Mouse (Mus musculus) midbrain, embryonic 14.5 days (tissue): ENCODE results near the gene Tifa. TPM values are rescaled to one million over a fixed set of nuclear protein-coding genes. Genes with fewer than 3 reads are reported as not detected.

Experiments used
- ATAC-seq: fragments of 200-750 bp; cut with Nextera tagmentation; 2 replicates; pipeline ENCODE4 v1.8.0; 2017; ENCODE audit warnings: moderate number of reproducible peaks, moderate library complexity; ENCODE audit not compliant: low FRiP score, low TSS enrichment
- DNase-seq: peaks from one replicate; pipeline ENCODE4 v3.0.0-alpha.2; 2015
- H3K27ac ChIP-seq: fragments of 300-500 bp; sonication (generic); replicated peaks from 2 replicates; pipeline ENCODE4 v1.5.1; 2014; ENCODE audit warnings: mild to moderate bottlenecking, low read depth, low read length, moderate library complexity
- H3K27me3 ChIP-seq: fragments of 300-500 bp; sonication (generic); 2 replicates; pipeline ENCODE4 v1.6.1; 2014; ENCODE audit warnings: low read length, control low read depth, mixed read lengths; ENCODE audit not compliant: control insufficient read depth, insufficient read depth
- H3K36me3 ChIP-seq: fragments of 300-500 bp; sonication (generic); 2 replicates; pipeline ENCODE4 v1.6.1; 2014; ENCODE audit warnings: low read length, control low read depth; ENCODE audit not compliant: control insufficient read depth, insufficient read depth
- H3K4me1 ChIP-seq: fragments of 300-500 bp; sonication (generic); 2 replicates; pipeline ENCODE4 v1.6.1; 2014; ENCODE audit warnings: mild to moderate bottlenecking, antibody characterized with exemption, low read length, control low read depth; ENCODE audit not compliant: control insufficient read depth, insufficient read depth
- H3K4me2 ChIP-seq: fragments of 300-500 bp; sonication (generic); 2 replicates; pipeline ENCODE4 v1.6.1; 2014; ENCODE audit warnings: mild to moderate bottlenecking, low read length, moderate library complexity
- H3K4me3 ChIP-seq: fragments of 300-500 bp; sonication (generic); replicated peaks from 2 replicates; pipeline ENCODE4 v1.5.1; 2014; ENCODE audit warnings: low read depth, low read length
- H3K9ac ChIP-seq: fragments of 300-500 bp; sonication (generic); replicated peaks from 2 replicates; pipeline ENCODE4 v1.6.1; 2014; ENCODE audit warnings: mild to moderate bottlenecking, low read length, moderate library complexity
- H3K9me3 ChIP-seq: fragments of 300-500 bp; sonication (generic); 2 replicates; pipeline ENCODE4 v1.6.1; 2016; ENCODE audit warnings: low read length, control low read depth, mixed read lengths; ENCODE audit not compliant: control insufficient read depth
- WGBS: fragments of 180-500 bp; shearing (Covaris S2); extraction: QIAGEN DNeasy Blood & Tissue Kit; methylation state at CpG from one replicate; pipeline ENCODE4 v1.1.7; 2014; 5-methylcytosine and 5-hydroxymethylcytosine counted together
- polyA plus RNA-seq: library from polyadenylated mRNA; unstranded; fragments of >200 nt; fragmentation: Nextera tagmentation; extraction: Ambion mirVana; gene quantifications from 2 replicates; pipeline ENCODE4 v1.2.1, GENCODE M21; 2014

Tifa gene
- polyA plus RNA-seq, 1 experiment from 2014 or later = 4.7 TPM

DNA sequence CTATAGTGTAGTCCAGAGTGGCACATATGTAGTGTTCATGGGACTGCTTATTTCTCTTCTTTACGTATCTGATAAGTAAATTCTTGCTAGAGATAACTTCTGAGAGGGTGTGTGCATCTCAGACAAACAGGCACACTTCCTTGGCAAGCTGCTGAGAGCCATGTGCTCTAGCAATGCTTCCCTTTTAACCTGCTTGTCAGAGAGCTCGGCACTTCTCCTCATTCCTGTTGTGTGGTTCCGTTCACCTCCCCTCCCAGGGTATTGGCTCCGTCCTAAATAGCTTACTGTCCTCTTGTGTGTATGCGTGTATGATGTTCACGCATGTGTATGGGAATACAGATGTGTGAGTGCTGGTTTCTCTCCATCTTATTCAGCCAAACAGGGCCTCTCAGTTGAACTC, 33.1 kb upstream of the Tifa start:
- Histone ChIP-seq H3K36me3 (no peaks in the 10 kb centered on the region), H3K27me3 (peaks cover 77% of the 10 kb centered on the region), H3K9me3 (no peaks in the 10 kb centered on the region), H3K4me3 (no peak overlapping the region), H3K27ac (no peak overlapping the region), H3K4me1 (peaks cover 6% of the 10 kb centered on the region; the same call in 1 of the 2 replicates), H3K9ac (no peak overlapping the region), H3K4me2 (no peak overlapping the region)
- DNase-seq (no peak), ATAC-seq (no peak)
- 90% methylated on average over 6 of the region's 6 CpGs for WGBS

DNA sequence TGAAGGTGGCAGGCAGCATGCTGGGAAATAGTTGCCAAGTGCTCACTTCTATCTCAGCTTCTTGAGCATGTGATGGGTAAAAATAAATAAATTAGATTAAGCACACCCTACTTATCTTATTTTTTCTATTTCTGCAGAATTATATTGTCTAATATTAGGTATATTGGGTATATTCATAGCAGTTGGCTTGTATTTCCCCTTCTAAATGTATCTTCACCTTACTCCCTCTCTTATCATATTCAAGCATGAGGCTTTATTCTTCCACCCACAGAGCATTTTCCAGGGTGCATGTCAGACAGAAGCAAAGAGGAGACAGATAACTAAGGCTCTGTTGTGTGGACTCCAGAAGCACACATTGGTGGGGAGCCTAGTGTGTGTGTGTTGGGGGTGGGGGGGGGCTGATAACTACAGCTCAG, 31.7 kb upstream of the Tifa start:
- no peaks in the 10 kb centered on the region for H3K36me3 ChIP-seq
- ATAC-seq (no peak), DNase-seq (no peak)
- H3K4me2 ChIP-seq = no peak overlapping the region
- no peak overlapping the region for H3K4me3 ChIP-seq
- no peaks in the 10 kb centered on the region for H3K9me3 ChIP-seq
- H3K27ac ChIP-seq = no peak overlapping the region
- no peak overlapping the region for H3K9ac ChIP-seq
- peaks cover 6% of the 10 kb centered on the region; the same call in 1 of the 2 replicates for H3K4me1 ChIP-seq
- H3K27me3 ChIP-seq = peaks cover 82% of the 10 kb centered on the region

DNA sequence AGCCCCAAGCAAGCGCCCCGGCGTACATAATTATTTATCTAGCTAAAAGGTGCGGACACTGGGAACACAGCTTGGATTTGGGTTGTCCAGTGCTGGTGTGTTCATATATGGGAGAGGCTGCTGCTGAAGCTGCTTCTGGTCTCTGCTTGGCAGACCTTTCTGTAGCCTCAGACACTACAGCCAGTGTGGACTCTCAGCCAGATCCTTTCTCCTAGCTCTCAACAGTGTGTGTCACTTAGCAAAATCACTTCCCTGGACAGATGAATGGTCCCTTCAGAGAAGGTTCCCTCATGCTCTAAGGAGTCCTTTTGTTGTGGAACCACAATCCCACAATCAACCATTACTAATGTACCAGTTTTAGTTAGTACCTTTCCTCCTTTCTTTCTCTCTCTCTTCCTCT, 30.8 kb upstream of the Tifa start:
- Histone ChIP-seq H3K27ac (no peak overlapping the region), H3K4me2 (no peak overlapping the region)
- WGBS = 48% methylated on average over 4 of the region's 4 CpGs

DNA sequence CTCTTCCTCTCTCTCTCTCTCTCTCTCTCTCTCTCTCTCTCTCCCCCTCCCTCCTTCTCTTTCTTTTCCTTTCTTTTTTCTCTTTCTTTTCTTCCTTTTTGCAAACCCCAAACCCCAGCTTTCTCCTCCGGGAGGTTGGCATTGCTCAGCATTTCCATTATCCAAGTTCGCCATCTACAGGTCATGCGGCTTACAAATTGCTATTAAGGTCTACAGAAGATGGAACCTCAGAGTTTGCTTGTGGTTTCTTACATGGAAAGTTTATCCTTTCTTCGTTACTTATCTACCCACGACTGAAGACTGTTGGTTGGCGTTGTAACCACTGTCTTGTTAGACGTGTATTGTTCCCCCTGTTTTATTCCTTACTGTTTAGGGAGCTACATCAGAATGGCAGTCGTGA, 30.4 kb upstream of the Tifa start:
- no peak; the same call in 1 of the 2 replicates for ATAC-seq
- Histone ChIP-seq H3K4me2 (no peak overlapping the region), H3K27me3 (peaks cover 79% of the 10 kb centered on the region), H3K4me3 (no peak overlapping the region), H3K9ac (no peak overlapping the region), H3K27ac (no peak overlapping the region), H3K4me1 (peaks cover 6% of the 10 kb centered on the region; the same call in 1 of the 2 replicates), H3K9me3 (no peaks in the 10 kb centered on the region), H3K36me3 (no peaks in the 10 kb centered on the region)
- peak; percentile 90 for DNase-seq
- WGBS = 16% methylated on average over 8 of the region's 8 CpGs

More for the DNA sequence above, 30.8 kb upstream of the Tifa start:
- H3K9ac ChIP-seq = no peak overlapping the region
- H3K4me1 ChIP-seq = peaks cover 6% of the 10 kb centered on the region; the same call in 1 of the 2 replicates
- H3K9me3 ChIP-seq = no peaks in the 10 kb centered on the region
- H3K36me3 ChIP-seq = no peaks in the 10 kb centered on the region
- DNase-seq (peak; percentile 12), ATAC-seq (no peak)
- H3K4me3 ChIP-seq = no peak overlapping the region
- H3K27me3 ChIP-seq = peaks cover 82% of the 10 kb centered on the region

DNA sequence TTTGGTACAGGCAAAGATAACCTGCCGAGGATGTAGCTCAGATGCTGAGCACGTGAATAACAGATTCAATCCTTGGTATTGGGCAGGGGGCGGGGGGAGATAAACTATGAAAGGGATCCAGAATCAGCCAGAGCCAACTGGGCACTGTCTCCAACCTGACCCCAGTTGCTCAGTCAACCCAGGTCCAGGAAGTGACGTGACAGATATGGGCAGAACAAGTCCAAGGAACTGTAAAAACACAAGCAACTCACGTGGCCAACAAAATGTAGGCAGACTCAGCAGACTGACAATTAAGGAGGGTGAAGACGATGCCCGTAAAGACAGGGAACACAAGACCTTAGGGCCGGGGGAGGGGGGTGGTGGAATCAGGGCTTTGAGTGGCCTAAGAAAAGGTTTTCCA, 27.2 kb upstream of the Tifa start:
- Histone ChIP-seq H3K9me3 (no peaks in the 10 kb centered on the region), H3K9ac (no peak overlapping the region), H3K27me3 (peaks cover 51% of the 10 kb centered on the region), H3K27ac (no peak overlapping the region), H3K4me1 (peaks cover 6% of the 10 kb centered on the region; the same call in 1 of the 2 replicates), H3K4me3 (no peak overlapping the region), H3K36me3 (no peaks in the 10 kb centered on the region), H3K4me2 (no peak overlapping the region)
- WGBS = 70% methylated on average over 8 of the region's 8 CpGs
- DNase-seq = no peak
- ATAC-seq = no peak

DNA sequence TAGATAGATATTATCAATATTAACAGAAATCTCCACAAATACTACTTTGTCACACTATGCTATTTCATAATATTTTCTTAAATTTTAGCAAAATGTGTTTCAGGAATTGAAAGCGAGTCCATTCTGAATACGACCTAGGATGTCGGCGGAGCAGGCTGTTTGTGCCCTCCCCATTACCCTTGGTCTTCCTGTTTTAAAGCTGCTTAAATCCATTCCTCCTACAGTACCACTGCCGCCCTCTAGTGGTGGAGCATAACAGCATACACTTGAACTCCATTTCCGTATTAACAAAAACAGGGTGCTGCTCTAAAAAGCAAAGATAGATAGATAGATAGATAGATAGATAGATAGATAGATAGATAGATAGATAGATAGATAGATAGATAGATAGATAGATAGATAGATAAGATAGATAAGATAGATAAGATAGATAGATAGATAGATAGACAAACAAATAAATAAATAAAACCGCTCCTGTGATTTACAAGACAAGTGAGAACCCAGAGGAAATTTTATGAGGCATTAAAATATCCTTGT, 26.5 kb upstream of the Tifa start:
- peaks cover 44% of the 10 kb centered on the region for H3K27me3 ChIP-seq
- H3K4me1 ChIP-seq = peaks cover 6% of the 10 kb centered on the region; the same call in 1 of the 2 replicates
- no peak for ATAC-seq
- no peak overlapping the region for H3K4me2 ChIP-seq
- no peak overlapping the region for H3K4me3 ChIP-seq
- DNase-seq = peak; percentile 84
- H3K36me3 ChIP-seq = no peaks in the 10 kb centered on the region
- WGBS = 23% methylated on average over 7 of the region's 7 CpGs
- H3K9ac ChIP-seq = no peak overlapping the region
- H3K9me3 ChIP-seq = no peaks in the 10 kb centered on the region
- H3K27ac ChIP-seq = no peak overlapping the region

DNA sequence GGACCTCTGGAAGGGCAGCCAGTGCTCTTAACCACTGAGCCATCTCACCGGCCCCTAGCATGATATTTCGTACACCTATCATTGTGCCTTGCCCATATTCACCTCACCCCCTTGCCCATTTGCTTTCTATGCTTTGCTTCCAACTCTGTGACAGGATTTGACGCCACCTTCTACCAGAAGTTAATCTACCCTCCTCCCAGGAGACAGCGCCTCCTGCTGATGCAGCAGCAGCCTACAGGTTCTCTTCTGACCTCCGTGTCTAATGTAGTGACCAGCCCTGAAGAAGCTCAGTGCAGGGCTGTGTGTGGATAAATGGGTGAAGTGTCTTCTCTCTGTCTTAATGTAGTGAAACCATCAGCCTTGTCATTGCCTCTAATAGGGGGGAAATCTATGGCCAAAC, 25.1 kb upstream of the Tifa start:
- H3K4me3 ChIP-seq = no peak overlapping the region
- ATAC-seq = no peak

DNA sequence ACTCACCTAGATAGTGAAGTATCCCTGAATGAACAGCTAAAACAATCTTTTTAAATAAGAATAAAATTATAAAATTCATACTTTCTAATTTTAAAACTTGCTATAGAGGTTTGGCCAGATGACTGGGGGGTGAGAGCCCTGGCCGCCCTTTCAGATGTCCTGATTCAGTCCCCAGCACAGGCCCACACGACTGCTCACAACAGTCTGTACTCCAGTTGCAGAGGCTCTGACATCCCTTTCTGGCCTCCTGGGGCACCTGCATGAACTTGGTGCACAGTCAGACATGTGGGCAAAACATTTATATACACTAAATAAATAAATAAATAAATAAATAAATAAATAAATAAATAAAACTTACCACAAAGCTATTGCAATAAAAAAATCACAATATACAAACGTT, 23.6 kb upstream of the Tifa start:
- no peak for ATAC-seq
- no peak overlapping the region for H3K27ac ChIP-seq
- 75% methylated on average over 3 of the region's 3 CpGs for WGBS
- DNase-seq = no peak
- H3K36me3 ChIP-seq = no peaks in the 10 kb centered on the region
- no peaks in the 10 kb centered on the region for H3K9me3 ChIP-seq
- no peak overlapping the region for H3K4me2 ChIP-seq
- H3K27me3 ChIP-seq = peaks cover 26% of the 10 kb centered on the region
- no peak overlapping the region for H3K9ac ChIP-seq
- no peak overlapping the region for H3K4me3 ChIP-seq
- H3K4me1 ChIP-seq = no peaks in the 10 kb centered on the region

More for the DNA sequence above, 25.1 kb upstream of the Tifa start:
- H3K27me3 ChIP-seq = peaks cover 37% of the 10 kb centered on the region
- no peak overlapping the region for H3K9ac ChIP-seq
- H3K27ac ChIP-seq = no peak overlapping the region
- H3K9me3 ChIP-seq = no peaks in the 10 kb centered on the region
- 51% methylated on average over 5 of the region's 5 CpGs for WGBS
- H3K4me2 ChIP-seq = no peak overlapping the region
- DNase-seq = no peak
- no peaks in the 10 kb centered on the region for H3K36me3 ChIP-seq
- no peaks in the 10 kb centered on the region for H3K4me1 ChIP-seq

DNA sequence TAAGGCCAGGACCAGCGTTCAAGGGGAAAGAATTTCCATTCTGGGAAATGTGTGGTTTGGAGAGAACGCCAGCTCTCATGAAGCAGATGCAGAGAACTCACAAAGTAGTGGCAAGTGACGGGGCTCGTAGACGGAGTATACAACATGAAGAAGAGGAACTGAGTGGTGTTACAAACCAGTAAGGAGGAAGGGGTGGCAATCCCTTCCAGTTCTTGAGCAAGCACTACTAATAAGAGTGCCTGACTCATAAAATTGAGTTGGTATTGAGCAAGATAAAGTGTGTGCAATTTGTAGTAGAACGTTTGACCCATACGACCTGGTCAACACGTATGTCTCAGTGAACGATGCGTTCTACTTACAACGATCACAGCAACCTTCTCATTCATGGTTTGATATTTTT, 20.5 kb upstream of the Tifa start:
- no peak overlapping the region for H3K27ac ChIP-seq
- H3K4me3 ChIP-seq = no peak overlapping the region
- H3K27me3 ChIP-seq = peaks cover 4% of the 10 kb centered on the region; the same call in 1 of the 2 replicates
- no peak overlapping the region for H3K9ac ChIP-seq
- DNase-seq = no peak
- H3K4me1 ChIP-seq = no peaks in the 10 kb centered on the region
- no peak overlapping the region for H3K4me2 ChIP-seq
- no peaks in the 10 kb centered on the region for H3K36me3 ChIP-seq
- H3K9me3 ChIP-seq = no peaks in the 10 kb centered on the region
- no peak for ATAC-seq
- WGBS = 92% methylated on average over 11 of the region's 11 CpGs
